Mouse (Mus musculus) left cerebral cortex, adult 11 months (tissue): ENCODE data around the gene Itpa.

Source experiments
- DNase-seq: peaks from one replicate; pipeline ENCODE4 v3.0.0; 2022; ENCODE audit warnings: low spot score

Gene Itpa

DNA sequence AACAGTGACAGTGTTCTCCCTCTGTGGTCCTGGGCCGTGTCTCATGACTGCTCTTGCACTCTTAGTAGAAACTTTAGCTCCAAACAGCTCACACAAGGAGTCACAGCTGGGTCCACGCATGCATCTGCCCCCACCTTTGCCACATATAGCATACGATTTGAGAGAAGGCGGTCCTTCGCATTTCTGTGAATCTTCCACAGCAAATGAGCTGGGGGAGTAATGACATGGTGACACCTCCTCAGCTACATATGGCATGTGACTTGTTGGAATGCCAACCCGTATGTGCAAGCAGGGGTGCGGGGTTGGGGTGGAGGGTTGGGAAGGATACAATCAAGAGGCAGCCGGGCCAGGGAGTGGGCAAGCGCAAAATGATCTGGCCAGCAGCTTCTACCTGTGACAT is 10.9 kb upstream of the Itpa start:
- DNase-seq = no peak

DNA sequence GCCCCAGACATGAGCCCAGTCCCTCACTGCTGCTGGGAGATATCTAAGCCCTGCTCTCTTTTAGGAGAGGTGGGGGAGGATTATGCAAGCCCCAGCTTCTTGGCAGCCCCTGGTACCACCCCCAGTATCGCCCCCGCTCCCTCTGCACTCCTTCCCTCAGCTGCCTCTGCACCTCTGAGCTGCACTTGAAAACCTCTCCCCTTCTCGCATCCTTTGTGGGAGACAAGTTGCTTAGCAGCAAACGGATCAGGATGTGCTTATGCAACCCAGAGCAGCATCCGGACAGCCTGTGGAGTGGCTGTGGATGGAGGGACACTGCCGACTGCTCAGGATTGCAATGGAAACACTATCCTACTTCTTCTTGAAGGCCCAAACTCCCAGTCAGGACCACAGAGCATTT is 9.9 kb upstream of the Itpa start:
- DNase-seq = peak; percentile 79

DNA sequence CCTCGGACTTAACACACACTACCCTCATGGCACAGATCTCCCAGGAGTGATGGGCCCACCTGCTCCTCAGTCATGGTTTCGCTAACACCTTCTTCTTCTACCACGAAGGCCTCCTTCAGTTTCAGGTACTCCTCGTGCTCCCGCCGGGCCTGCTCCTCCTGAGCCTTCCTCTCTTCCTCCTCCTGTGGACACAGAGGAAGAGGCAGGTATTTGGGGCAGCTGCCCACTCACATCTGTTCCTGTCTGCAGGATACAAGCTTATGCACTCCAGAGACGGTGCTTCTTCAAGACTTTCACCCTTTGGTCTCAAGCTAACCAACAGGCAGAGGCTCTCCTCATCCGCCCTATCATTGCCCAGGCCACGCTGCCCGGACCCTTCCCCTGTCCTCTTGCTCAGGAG is 8.9 kb upstream of the Itpa start:
- no peak for DNase-seq

DNA sequence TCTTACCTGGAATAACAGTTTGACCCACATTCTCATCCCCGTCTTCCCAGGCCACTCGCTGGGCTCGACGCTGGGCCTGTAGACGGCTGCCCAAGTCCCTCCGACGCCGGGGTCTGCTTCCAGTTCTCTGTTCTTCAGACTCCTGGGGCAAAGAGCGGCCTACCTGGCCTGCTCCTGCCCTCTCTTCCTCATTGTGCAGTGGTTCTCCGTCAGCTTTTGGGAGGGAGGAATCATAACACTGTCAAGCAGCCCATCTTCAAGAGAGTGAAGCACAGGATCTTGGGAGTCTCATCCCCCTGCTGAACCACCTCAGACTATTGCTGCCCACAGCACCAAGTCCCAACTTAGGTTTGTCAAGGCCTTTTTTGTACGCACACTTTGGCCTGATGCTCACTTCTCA is 4.1 kb upstream of the Itpa start:
- DNase-seq = no peak

DNA sequence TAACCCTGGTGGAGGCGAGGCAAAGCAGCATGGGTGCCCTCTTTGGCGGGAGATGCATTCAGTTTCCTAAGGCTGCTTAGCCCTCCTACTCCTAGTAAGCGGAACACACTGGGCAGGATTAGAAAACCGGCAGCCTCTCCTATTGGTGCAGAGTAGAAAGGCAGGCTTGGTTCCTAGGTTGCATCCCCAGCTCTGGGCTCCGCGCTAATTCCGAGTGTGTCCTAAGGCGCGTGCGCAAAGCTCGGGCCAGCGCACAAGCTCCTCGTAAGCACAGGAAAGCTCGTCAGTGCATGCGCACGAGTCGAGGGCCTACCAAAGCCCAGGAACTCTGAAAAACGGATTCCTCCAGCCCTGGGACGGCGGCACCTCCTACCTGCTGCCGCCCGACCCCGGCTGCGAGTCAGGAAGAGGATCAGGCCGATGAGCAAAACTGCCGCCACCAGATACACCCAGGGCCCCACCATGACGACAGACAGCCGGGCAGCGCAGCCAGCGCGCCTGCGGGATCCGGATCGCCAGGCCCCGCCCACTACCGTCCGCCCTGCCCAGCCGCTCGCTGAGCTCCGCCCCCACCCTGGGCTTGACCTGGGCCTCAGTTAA is 3.2 kb upstream of the Itpa start, which contains the start of gene Ddrgk1:
Gene Ddrgk1, minus strand, starts transcription at position 558 of the 600 bp plus-strand sequence.
- DNase-seq = peak; percentile 94

DNA sequence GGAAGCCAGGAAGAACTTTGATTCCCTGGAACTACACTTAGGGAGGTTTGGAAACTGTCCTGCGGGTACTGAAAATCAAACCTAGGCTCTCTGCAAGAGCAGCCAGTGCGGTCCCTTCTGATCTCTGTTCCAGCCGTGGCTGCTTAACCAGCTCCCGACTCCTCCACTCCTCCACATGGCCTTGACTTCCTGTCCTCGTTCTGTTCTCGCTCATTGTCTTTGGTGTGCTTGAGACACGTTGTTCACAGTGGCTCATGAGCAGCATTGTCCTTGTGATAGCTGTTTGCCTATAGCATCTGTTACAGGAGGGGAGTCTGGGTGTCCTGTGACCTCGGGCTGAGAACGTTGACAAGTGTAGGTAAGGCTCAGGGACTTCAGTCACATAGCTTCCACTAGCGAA is 9.8 kb downstream of the Itpa start:
- no peak for DNase-seq

DNA sequence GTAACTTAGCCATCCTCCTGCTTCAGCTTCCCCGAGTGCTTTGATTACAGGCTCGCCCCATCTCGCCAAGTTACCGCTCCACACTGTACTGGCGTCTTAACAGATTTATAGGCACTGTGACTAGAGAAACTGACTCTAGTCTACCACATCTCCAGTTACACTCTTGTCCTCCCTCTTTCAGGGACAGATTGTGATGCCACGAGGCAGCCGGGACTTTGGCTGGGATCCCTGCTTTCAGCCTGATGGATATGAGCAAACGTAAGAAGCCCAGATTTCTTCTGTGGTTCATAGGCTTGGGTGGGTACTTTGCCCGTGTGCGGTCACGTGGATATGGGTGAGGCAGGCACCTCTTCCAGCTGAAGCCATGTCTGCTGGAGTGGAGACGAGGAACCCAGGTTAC is 11.7 kb downstream of the Itpa start:
- DNase-seq = no peak

DNA sequence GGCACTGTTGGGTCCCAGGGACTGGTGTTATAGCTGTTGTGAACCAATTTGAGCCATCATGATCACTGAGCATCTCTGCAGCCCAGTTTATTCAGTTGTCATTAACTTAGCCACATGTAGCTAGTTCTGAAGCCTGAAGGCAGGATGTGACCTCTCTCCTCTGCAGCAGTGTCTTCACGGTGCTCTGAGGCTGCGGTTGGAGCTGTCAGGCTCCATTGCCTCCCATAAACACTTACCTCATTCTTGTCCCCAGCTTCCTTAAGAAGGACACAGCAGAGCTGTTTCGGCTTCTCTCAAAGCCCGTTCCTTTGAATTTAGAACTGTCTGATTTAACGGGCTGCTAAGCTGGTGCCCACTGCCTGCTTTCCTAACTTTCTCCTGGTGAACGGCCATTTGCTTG is 12.5 kb downstream of the Itpa start:
- no peak for DNase-seq

DNA sequence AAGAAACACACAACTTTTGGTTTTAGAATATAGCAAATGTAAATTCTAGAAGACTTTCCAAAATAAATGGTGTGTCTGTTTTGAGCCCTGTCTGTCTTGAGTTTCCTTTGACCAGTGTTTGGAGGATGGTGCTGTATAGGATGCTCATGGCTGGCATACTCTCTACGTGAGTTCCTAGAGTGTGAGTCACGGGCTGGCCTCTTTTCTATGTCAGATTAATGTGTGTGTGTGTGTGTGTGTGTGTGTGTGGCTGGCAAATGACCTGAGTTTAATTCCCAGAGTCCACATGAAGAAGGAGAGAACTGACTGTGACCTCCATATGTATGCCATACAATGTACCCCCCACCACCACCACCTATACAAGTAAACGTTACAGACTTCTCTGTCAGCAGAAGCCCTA is 14.1 kb downstream of the Itpa start:
- DNase-seq = no peak

DNA sequence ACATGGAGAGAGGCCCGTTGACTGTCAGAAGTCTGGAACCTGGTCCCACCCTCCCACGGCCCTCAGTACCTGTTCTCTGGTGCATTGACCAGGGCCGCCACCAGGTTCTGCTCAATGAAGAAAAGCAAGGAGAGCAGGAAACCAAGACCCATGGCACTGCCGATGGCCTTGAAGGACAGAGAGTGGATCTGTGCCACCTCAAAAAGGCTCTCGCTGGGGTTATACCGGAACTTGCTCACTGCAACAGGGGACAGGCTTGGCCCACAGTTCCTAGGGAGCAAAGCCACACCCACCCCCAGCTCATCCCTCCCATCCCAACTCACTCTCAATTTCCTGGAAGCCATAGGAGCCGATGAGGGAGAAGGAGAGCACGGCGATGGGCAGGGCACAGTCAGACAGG is 18.0 kb downstream of the Itpa start:
- DNase-seq = no peak

DNA sequence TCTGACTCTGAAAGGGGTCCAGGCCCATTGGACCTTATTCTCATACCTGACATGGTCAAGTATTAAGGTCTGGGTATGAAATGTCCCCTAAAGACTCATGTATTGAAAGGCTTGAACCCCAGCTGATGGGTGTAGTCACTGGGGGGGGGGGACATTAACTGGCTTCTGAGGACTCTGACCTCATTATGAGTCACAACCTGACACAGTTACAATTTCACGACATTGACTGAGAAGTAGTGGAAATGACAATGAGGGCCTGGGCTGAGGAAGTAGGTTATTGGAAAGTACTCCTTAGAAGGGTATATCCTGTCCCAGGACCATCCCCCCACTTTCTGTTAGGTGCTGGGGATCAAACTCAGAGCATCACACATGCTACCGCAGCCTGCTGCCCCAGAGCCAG is 21.6 kb downstream of the Itpa start:
- no peak for DNase-seq

DNA sequence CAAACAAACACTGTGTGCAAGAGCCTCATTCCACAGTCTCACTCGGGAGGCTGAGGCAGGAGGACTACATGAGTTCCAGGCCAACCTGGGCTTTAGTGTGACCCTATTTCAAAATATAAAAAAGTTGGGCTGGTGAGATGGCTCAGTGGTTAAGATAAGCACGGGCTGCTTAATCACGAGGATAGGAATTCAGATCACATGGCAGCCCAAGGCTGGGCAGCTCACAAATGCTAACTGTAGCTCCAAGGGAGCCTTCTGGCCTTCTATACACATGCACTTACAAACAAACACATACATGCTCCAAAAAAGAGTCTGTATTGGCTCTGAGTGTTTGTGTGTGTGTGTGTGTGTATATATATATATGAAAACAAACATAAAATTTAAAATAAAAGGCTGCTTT is 26.2 kb downstream of the Itpa start:
- no peak for DNase-seq

DNA sequence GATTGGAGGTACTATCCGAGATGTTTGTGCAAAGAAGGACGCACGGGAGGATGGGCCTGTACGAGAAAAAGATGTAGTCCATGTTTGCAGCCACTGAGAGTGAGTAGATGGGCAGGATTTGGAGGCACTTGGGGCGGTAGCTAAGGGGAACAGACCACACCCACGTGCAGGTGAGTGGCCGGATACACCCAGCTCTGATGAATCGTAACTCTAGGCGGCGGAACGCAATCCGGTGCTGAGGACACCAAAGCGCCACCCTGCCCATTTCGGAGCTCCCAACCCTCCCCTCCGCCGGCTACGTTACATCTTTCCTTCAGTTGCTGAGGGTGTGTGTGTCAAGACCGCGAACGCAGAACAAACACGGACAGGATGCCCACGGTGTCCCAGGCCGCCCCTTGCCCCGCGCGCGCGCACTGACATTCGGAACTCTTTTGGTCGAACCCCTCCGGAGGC is 29.3 kb downstream of the Itpa start:
- no peak for DNase-seq

DNA sequence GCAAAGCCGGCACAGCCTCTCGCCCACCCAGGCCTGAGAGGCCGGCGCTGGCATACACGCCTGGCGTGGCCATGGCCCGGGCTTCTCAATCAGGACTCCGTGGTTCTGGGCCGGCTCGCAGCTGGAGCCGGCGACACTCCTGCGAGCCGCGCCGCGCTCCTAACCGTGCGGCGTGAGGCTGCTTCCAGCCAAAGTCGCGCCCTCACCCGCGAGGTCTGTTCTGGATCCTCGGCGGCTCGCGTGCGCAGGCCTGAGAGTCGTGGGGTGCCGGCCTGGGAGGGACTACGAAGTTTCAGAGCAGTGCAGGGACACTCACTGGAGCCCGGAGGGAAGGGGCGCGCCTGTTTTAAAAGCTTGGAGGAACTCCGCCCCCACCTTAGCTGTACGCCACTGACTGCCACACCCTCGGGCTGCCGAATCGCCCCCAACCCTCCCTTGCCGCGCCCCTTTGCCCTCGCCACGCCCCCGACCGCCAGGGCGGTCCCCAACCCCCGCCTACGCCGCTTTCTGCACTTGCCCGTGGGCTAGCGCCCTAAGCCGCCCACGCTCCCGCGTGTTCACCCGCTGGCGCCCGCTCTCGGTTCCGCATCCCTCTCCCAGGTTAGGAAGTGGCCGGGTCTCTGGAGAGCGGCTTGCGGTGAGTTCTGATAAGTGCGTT is 29.9 kb downstream of the Itpa start, which contains the start of gene Slc4a11:
Gene Slc4a11, minus strand, starts transcription at position 367 of the 658 bp plus-strand sequence.
- DNase-seq = no peak

DNA sequence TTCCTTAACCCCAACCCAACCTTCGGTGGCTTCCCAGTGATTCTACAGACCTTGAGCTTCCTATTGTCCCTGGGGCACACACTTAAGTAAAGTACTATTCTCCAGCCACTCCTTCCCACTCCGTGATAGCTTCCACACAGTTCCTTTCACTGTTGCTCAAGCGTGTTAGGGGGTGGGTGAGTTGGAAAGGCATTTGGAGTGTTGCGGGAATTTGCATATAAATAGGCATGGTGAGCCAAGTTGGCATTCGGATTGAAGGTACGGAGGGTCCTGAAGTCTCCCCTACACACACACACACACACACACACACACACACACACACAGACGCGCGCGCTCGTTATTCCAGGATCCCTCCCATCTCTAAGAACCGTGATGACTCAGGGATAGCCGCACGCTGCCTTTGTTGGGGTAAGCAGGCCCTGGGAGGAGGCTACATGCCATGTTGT is 30.4 kb downstream of the Itpa start:
- DNase-seq = no peak

DNA sequence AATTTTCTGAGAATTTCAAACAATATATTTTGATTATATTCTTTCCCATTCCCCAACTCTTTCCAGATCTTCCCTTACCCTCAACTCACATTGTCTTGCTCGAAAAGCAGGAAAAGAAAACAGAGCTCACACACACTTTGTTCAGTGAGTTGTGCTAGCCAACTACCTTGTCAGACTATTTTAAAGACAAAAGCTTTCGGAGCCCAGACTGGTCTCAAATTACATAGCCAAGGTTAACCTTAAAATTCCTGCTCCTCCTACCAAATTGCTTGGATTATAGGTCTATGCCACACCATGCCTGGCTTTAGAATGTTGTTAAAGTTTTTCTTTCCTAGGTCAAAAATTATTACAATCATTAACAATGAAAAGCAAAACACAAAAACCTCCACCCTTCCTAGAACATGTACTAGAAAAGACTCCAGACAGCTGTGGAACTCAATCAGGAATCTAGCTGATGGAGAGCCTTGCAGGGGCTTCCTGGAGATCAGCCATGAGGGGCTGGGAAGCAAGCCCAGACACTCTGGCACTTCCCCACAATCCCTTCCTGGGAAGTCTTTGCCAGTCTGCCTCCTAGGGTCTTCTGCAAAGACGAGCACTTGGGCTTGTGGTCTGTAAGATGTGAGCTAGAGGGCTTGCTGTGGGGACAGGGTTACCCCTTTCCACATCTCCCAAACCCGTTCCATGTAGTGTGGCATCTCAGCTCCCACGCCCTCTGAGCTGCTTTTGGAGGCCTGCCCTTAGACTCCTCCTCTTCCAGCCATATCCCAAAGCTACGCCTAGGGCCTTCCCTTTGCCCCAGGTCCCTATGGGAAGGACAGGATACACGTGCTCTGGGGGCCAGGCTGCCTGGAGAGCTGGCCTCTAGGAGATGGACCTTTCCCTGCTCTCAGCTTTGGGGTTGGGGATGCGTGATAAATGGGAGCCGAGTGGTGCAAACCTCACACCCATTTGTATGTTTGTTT is 36.9 kb downstream of the Itpa start:
- DNase-seq = no peak

DNA sequence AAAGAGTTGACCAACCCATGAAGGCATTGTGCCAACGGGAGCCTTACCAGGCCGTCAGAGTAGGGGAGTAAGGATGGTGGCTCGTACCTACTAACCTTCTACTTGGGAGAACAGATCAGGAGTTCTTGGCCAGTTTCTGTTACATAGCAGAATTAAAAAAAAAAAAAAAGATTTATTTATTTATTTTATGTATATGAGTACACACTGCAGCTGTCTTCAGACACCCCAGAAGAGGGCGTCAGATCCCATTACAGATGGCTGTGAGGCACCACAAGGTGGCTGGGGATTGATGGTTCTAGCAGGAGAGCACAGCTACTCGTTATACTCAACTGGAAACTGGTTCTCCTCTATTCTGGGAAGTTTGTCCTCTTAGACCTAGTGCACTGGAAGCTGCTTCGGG is 37.8 kb downstream of the Itpa start:
- no peak for DNase-seq

DNA sequence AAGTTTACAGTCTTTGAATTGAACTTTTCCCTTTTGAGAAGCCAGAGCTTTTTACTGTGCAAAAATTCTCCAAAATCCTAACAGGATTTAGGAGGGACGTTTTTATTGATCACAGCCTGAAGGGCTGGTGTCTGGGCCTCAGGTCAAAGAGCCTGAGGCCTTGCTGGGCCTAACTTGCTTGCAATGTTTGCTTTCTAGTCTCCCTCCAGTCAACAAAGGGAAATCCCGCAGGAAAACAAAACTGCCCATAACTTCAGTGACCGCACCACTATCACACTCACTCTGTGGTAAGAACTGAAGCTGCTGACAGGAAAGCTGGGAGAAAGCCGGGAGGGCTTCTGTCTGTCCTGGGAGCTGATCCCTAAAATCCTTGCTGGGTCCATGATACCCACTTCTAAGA is 39.2 kb downstream of the Itpa start:
- DNase-seq = no peak

DNA sequence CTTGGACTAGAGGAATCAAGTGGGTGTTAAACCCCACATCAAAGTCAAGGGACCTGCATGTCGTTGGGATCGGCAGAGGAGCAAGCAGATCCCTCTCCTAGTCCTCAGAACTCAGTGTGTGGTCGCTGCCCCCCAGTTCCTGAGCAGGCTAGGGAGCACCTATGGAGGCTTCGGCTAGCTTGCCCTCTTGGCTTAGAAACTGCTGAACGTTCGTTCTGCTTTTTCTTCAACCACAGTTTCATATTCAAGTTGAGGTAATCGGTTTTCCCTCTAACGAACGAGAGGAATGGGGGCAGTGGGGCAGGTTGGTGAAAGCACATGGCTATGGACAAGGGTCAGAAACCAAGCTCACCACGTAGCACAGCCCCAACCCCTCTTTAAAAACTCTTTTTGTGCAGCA is 39.6 kb downstream of the Itpa start:
- no peak for DNase-seq

DNA sequence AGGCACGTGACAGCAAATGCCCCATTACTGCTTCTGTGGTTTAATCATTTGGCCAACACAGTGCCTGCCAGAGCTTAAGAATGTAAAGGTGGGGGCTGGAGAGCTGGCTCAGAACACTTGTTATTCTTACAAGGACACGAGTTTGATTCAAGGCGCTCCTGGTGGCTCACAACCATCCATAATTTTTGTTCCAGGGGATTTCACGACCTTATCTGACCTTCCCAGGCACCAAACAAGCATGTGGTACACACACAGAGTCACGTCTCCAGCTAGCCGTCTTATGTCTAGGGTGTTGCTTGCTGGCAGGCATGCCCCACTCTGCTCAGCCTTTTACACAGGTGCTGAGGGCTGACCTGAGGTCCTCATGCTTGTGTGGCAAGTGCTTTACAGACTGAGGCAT is 50.5 kb downstream of the Itpa start:
- DNase-seq = no peak

DNA sequence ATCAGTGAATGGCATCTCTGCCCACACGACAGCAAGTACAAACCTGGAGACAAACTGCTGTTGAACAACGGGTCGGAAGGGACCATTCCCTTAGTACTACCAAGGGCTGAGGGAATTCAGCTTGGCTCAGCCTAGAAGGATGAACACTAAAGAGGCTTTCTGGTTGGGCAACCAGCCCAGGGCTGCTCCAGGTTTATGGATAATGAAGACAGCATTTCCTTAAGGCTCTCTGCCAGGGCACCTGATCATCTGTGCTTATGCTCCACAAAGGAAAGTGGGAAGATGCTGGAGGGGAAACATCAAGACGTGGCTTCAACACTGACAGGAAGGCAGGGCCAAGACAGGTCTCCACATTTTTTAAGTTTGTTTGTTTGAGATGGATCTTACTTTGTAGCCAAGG is 57.0 kb downstream of the Itpa start:
- no peak for DNase-seq

DNA sequence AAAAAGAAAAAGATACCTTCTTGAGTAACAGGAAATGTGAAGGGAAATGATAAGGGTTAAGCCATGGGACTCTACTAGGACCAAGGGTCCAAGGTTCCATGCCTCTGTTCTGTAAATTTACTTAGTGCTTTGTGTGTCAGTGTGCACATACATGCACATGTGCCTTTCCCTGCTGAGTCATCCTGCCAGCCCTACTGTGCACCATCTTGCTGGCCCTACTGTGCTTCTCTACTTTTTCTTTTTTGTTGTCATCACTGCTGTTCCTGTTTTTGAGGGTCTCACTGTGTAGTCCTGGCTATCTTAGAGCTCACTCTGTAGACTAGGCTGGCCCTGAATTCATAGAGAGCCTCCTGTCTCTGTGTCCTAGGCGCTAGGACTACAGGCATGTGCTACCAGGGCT is 60.3 kb downstream of the Itpa start:
- DNase-seq = no peak
